Mouse (Mus musculus) stomach, embryonic 14.5 days (tissue): ENCODE measurements around the gene Mthfd1l. TPM values are rescaled to one million over a fixed set of nuclear protein-coding genes. Genes with fewer than 3 reads are reported as not detected.

Source experiments
- ATAC-seq: fragments of 200-750 bp; cut with Nextera tagmentation; 2 replicates; pipeline ENCODE4 v1.8.0; 2017; ENCODE audit warnings: low read depth, moderate TSS enrichment; ENCODE audit not compliant: insufficient number of reproducible peaks, insufficient read depth, low FRiP score
- H3K27ac ChIP-seq: fragments of 300-500 bp; sonication (generic); 2 replicates; pipeline ENCODE4 v1.5.1; 2014; ENCODE audit warnings: mild to moderate bottlenecking, low read length, moderate library complexity, mixed read lengths
- H3K27me3 ChIP-seq: fragments of 300-500 bp; sonication (generic); 2 replicates; pipeline ENCODE4 v1.6.1; 2014; ENCODE audit warnings: low read length, control low read depth, mixed read lengths; ENCODE audit not compliant: control insufficient read depth, insufficient read depth
- H3K36me3 ChIP-seq: fragments of 300-500 bp; sonication (generic); 2 replicates; pipeline ENCODE4 v1.6.1; 2014; ENCODE audit warnings: mild to moderate bottlenecking, control low read depth, low read length, moderate library complexity, mixed read lengths; ENCODE audit not compliant: control insufficient read depth, insufficient read depth
- H3K4me1 ChIP-seq: fragments of 300-500 bp; sonication (generic); 2 replicates; pipeline ENCODE4 v1.6.1; 2014; ENCODE audit warnings: low read length, control low read depth, mixed read lengths; ENCODE audit not compliant: control insufficient read depth, insufficient read depth
- H3K4me2 ChIP-seq: fragments of 300-500 bp; sonication (generic); replicated peaks from 2 replicates; pipeline ENCODE4 v1.6.1; 2014; ENCODE audit warnings: low read depth, low read length, control low read depth
- H3K4me3 ChIP-seq: fragments of 300-500 bp; sonication (generic); 2 replicates; pipeline ENCODE4 v1.5.1; 2014; ENCODE audit warnings: low read depth, low read length, control low read depth
- H3K9ac ChIP-seq: fragments of 300-500 bp; sonication (generic); replicated peaks from 2 replicates; pipeline ENCODE4 v1.6.1; 2014; ENCODE audit warnings: low read depth, mild to moderate bottlenecking, control low read depth, low read length, moderate library complexity, mixed read lengths
- H3K9me3 ChIP-seq: fragments of 300-500 bp; sonication (generic); 2 replicates; pipeline ENCODE4 v1.6.1; 2016; ENCODE audit warnings: low read depth, low read length, control low read depth; ENCODE audit not compliant: control insufficient read depth
- WGBS: fragments of 180-500 bp; shearing (Covaris S2); extraction: QIAGEN DNeasy Blood & Tissue Kit; methylation state at CpG from one replicate; pipeline ENCODE4 v1.1.7; 2014; 5-methylcytosine and 5-hydroxymethylcytosine counted together
- polyA plus RNA-seq: library from polyadenylated mRNA; unstranded; fragments of >200 nt; fragmentation: Nextera tagmentation; extraction: Ambion mirVana; gene quantifications from 2 replicates; pipeline ENCODE4 v1.2.1, GENCODE M21; 2014

Gene Mthfd1l
- polyA plus RNA-seq, 1 experiment from 2014 or later = 16.3 TPM

GRCm38 (mm10) chr10:4041691-4042090, 68.8 kb downstream of the Mthfd1l start:
- H3K36me3 ChIP-seq = no peaks in the 10 kb centered on the region; the same call in 1 of the 2 replicates
- H3K4me1 ChIP-seq = no peaks in the 10 kb centered on the region
- H3K27me3 ChIP-seq = no peaks in the 10 kb centered on the region
- H3K4me2 ChIP-seq = no peak overlapping the region
- H3K9ac ChIP-seq = no peak overlapping the region
- no peaks in the 10 kb centered on the region for H3K9me3 ChIP-seq
- no peak for ATAC-seq
- H3K4me3 ChIP-seq = no peak overlapping the region
- H3K27ac ChIP-seq = no peak overlapping the region
- 72% methylated on average over 9 of the region's 9 CpGs for WGBS

- ATAC-seq = no peak
- H3K27me3 ChIP-seq = no peaks in the 10 kb centered on the region
- peaks cover 2% of the 10 kb centered on the region; the same call in 1 of the 2 replicates for H3K36me3 ChIP-seq
- no peak overlapping the region for H3K4me3 ChIP-seq
- WGBS = 67% methylated on average over 7 of the region's 7 CpGs
- H3K27ac ChIP-seq = no peak overlapping the region
- no peaks in the 10 kb centered on the region for H3K4me1 ChIP-seq
- H3K9me3 ChIP-seq = no peaks in the 10 kb centered on the region
- H3K9ac ChIP-seq = no peak overlapping the region
- no peak overlapping the region for H3K4me2 ChIP-seq
Measured at GRCm38 (mm10) chr10:4044421-4044820, 71.5 kb downstream of the Mthfd1l start.

GRCm38 (mm10) chr10:4046496-4046895, 73.6 kb downstream of the Mthfd1l start:
- H3K9ac ChIP-seq = no peak overlapping the region
- no peak for ATAC-seq
- H3K4me3 ChIP-seq = no peak overlapping the region
- H3K9me3 ChIP-seq = no peaks in the 10 kb centered on the region
- peak overlapping the region; percentile 67 for H3K27ac ChIP-seq
- H3K27me3 ChIP-seq = no peaks in the 10 kb centered on the region
- no peak overlapping the region for H3K4me2 ChIP-seq
- peaks cover 2% of the 10 kb centered on the region; the same call in 1 of the 2 replicates for H3K36me3 ChIP-seq
- no peaks in the 10 kb centered on the region for H3K4me1 ChIP-seq
- WGBS = 43% methylated on average over 4 of the region's 4 CpGs

GRCm38 (mm10) chr10:4047666-4048065, 74.7 kb downstream of the Mthfd1l start:
- no peaks in the 10 kb centered on the region for H3K27me3 ChIP-seq
- H3K9ac ChIP-seq = no peak overlapping the region
- no peak overlapping the region for H3K4me2 ChIP-seq
- H3K27ac ChIP-seq = no peak overlapping the region
- peaks cover 2% of the 10 kb centered on the region; the same call in 1 of the 2 replicates for H3K36me3 ChIP-seq
- WGBS = 85% methylated on average over 6 of the region's 6 CpGs
- H3K4me3 ChIP-seq = no peak overlapping the region
- no peaks in the 10 kb centered on the region for H3K9me3 ChIP-seq
- no peaks in the 10 kb centered on the region for H3K4me1 ChIP-seq
- no peak for ATAC-seq

GRCm38 (mm10) chr10:4050236-4050635, 77.3 kb downstream of the Mthfd1l start:
- peaks cover 2% of the 10 kb centered on the region; the same call in 1 of the 2 replicates for H3K36me3 ChIP-seq
- no peak for ATAC-seq
- H3K9ac ChIP-seq = no peak overlapping the region
- H3K4me1 ChIP-seq = no peaks in the 10 kb centered on the region
- 98% methylated on average over 4 of the region's 4 CpGs for WGBS
- no peak overlapping the region for H3K4me2 ChIP-seq
- no peaks in the 10 kb centered on the region for H3K9me3 ChIP-seq
- no peak overlapping the region for H3K27ac ChIP-seq
- no peak overlapping the region for H3K4me3 ChIP-seq
- no peaks in the 10 kb centered on the region for H3K27me3 ChIP-seq

GRCm38 (mm10) chr10:4052711-4053110, 79.8 kb downstream of the Mthfd1l start:
- no peaks in the 10 kb centered on the region for H3K9me3 ChIP-seq
- H3K9ac ChIP-seq = no peak overlapping the region

GRCm38 (mm10) chr10:4053278-4054061, 80.6 kb downstream of the Mthfd1l start:
- Histone ChIP-seq H3K4me2 (no peak overlapping the region), H3K27ac (no peak overlapping the region), H3K4me1 (no peaks in the 10 kb centered on the region), H3K9me3 (no peaks in the 10 kb centered on the region), H3K4me3 (no peak overlapping the region), H3K27me3 (no peaks in the 10 kb centered on the region), H3K36me3 (peaks cover 2% of the 10 kb centered on the region; the same call in 1 of the 2 replicates), H3K9ac (no peak overlapping the region)
- WGBS = 80% methylated on average over 19 of the region's 19 CpGs
- ATAC-seq = 0 out of 2 replicates have a peak, but pooled peaks have one; percentile 49

More at GRCm38 (mm10) chr10:4052711-4053110, 79.8 kb downstream of the Mthfd1l start:
- Histone ChIP-seq H3K27ac (no peak overlapping the region), H3K4me1 (no peaks in the 10 kb centered on the region), H3K4me3 (no peak overlapping the region), H3K36me3 (peaks cover 2% of the 10 kb centered on the region; the same call in 1 of the 2 replicates), H3K4me2 (no peak overlapping the region), H3K27me3 (no peaks in the 10 kb centered on the region)
- 79% methylated on average over 4 of the region's 4 CpGs for WGBS
- ATAC-seq = no peak

GRCm38 (mm10) chr10:4054589-4054988, 81.7 kb downstream of the Mthfd1l start:
- Histone ChIP-seq H3K9me3 (no peaks in the 10 kb centered on the region), H3K4me1 (no peaks in the 10 kb centered on the region), H3K4me3 (no peak overlapping the region), H3K36me3 (no peaks in the 10 kb centered on the region; the same call in 1 of the 2 replicates), H3K9ac (no peak overlapping the region), H3K27ac (no peak overlapping the region), H3K4me2 (no peak overlapping the region), H3K27me3 (no peaks in the 10 kb centered on the region)
- ATAC-seq = no peak
- WGBS = 70% methylated on average over 1 of the region's 1 CpGs
